Mouse (Mus musculus): Measurements from ENCODE around the gene 3110009E18Rik. TPM values are rescaled to one million over a fixed set of nuclear protein-coding genes. Genes with fewer than 3 reads are reported as not detected.

Gene 3110009E18Rik
- polyA plus RNA-seq, 1 experiment from 2014 or later: 14.7 TPM

GRCm38 (mm10) chr1:120197189-120197588 lies 76.2 kb downstream of the 3110009E18Rik start:
- H3K4me3 ChIP-seq: no peak overlapping the region
- H3K4me1 ChIP-seq: no peaks in the 10 kb centered on the region; the same call in 1 of the 2 replicates
- 18% methylated on average over 5 of the region's 5 CpGs for WGBS
- H3K36me3 ChIP-seq: no peaks in the 10 kb centered on the region
- no peaks in the 10 kb centered on the region for H3K9me3 ChIP-seq (replicated peaks)
- peak; percentile 83 for DNase-seq (ENCODE audit: low spot score)
- H3K27me3 ChIP-seq (ENCODE audit: low read depth, poor library complexity, severe bottlenecking): no peaks in the 10 kb centered on the region
- H3K27ac ChIP-seq: no peak overlapping the region

GRCm38 (mm10) chr1:120198151-120198550 lies 77.2 kb downstream of the 3110009E18Rik start:
- no peaks in the 10 kb centered on the region for H3K27me3 ChIP-seq (ENCODE audit: low read depth, poor library complexity, severe bottlenecking)
- H3K9me3 ChIP-seq (replicated peaks): no peaks in the 10 kb centered on the region
- no peaks in the 10 kb centered on the region for H3K36me3 ChIP-seq
- DNase-seq (ENCODE audit: low spot score): no peak
- H3K4me3 ChIP-seq: no peak overlapping the region
- 71% methylated on average over 3 of the region's 3 CpGs for WGBS
- H3K27ac ChIP-seq: no peak overlapping the region
- H3K4me1 ChIP-seq: no peaks in the 10 kb centered on the region; the same call in 1 of the 2 replicates

- H3K27me3 ChIP-seq (ENCODE audit: low read depth, poor library complexity, severe bottlenecking): no peaks in the 10 kb centered on the region
Measured at GRCm38 (mm10) chr1:120198942-120199341, 78.0 kb downstream of the 3110009E18Rik start.

GRCm38 (mm10) chr1:120202542-120202941 lies 81.6 kb downstream of the 3110009E18Rik start:
- 69% methylated on average over 3 of the region's 3 CpGs for WGBS
- H3K9me3 ChIP-seq (replicated peaks): no peaks in the 10 kb centered on the region
- no peak overlapping the region for H3K27ac ChIP-seq
- no peaks in the 10 kb centered on the region for H3K36me3 ChIP-seq
- DNase-seq (ENCODE audit: low spot score): no peak
- H3K27me3 ChIP-seq (ENCODE audit: low read depth, poor library complexity, severe bottlenecking): no peaks in the 10 kb centered on the region
- H3K4me3 ChIP-seq: no peak overlapping the region
- H3K4me1 ChIP-seq: no peaks in the 10 kb centered on the region; the same call in 1 of the 2 replicates

More at GRCm38 (mm10) chr1:120198942-120199341, 78.0 kb downstream of the 3110009E18Rik start:
- Histone ChIP-seq H3K9me3 (replicated peaks) (no peaks in the 10 kb centered on the region), H3K36me3 (no peaks in the 10 kb centered on the region), H3K4me1 (no peaks in the 10 kb centered on the region; the same call in 1 of the 2 replicates), H3K27ac (no peak overlapping the region), H3K4me3 (no peak overlapping the region)
- 81% methylated on average over 4 of the region's 4 CpGs for WGBS
- no peak for DNase-seq (ENCODE audit: low spot score)

GRCm38 (mm10) chr1:120203836-120204235 lies 82.8 kb downstream of the 3110009E18Rik start:
- no peak for DNase-seq (ENCODE audit: low spot score)
- no peak overlapping the region for H3K27ac ChIP-seq
- 82% methylated on average over 5 of the region's 5 CpGs for WGBS
- no peaks in the 10 kb centered on the region for H3K27me3 ChIP-seq (ENCODE audit: low read depth, poor library complexity, severe bottlenecking)
- H3K4me1 ChIP-seq: no peaks in the 10 kb centered on the region; the same call in 1 of the 2 replicates
- H3K9me3 ChIP-seq (replicated peaks): no peaks in the 10 kb centered on the region
- no peak overlapping the region for H3K4me3 ChIP-seq
- H3K36me3 ChIP-seq: no peaks in the 10 kb centered on the region

- no peaks in the 10 kb centered on the region for H3K36me3 ChIP-seq
- no peak overlapping the region for H3K27ac ChIP-seq
- WGBS: 50% methylated on average over 1 of the region's 1 CpGs
- no peaks in the 10 kb centered on the region for H3K27me3 ChIP-seq (ENCODE audit: low read depth, poor library complexity, severe bottlenecking)
- no peak overlapping the region for H3K4me3 ChIP-seq
- DNase-seq (ENCODE audit: low spot score): no peak
- H3K9me3 ChIP-seq (replicated peaks): no peaks in the 10 kb centered on the region
- H3K4me1 ChIP-seq: no peaks in the 10 kb centered on the region; the same call in 1 of the 2 replicates
Measured at GRCm38 (mm10) chr1:120204834-120205233, 83.8 kb downstream of the 3110009E18Rik start.

GRCm38 (mm10) chr1:120207568-120207967 lies 86.6 kb downstream of the 3110009E18Rik start:
- Histone ChIP-seq H3K4me1 (no peaks in the 10 kb centered on the region), H3K27me3 (ENCODE audit: low read depth, poor library complexity, severe bottlenecking) (no peaks in the 10 kb centered on the region), H3K27ac (no peak overlapping the region), H3K36me3 (no peaks in the 10 kb centered on the region), H3K4me3 (no peak overlapping the region), H3K9me3 (replicated peaks) (no peaks in the 10 kb centered on the region)
- WGBS: 85% methylated on average over 6 of the region's 6 CpGs
- no peak for DNase-seq (ENCODE audit: low spot score)

- DNase-seq (ENCODE audit: low spot score): no peak
- H3K4me1 ChIP-seq: no peaks in the 10 kb centered on the region
- no peak overlapping the region for H3K27ac ChIP-seq
- H3K9me3 ChIP-seq (replicated peaks): no peaks in the 10 kb centered on the region
- H3K36me3 ChIP-seq: no peaks in the 10 kb centered on the region
- no peak overlapping the region for H3K4me3 ChIP-seq
- H3K27me3 ChIP-seq (ENCODE audit: low read depth, poor library complexity, severe bottlenecking): no peaks in the 10 kb centered on the region
- WGBS: 84% methylated on average over 11 of the region's 11 CpGs
Measured at GRCm38 (mm10) chr1:120208502-120209230, 87.7 kb downstream of the 3110009E18Rik start.

- WGBS: 71% methylated on average over 6 of the region's 6 CpGs
- no peak for DNase-seq (ENCODE audit: low spot score)
Measured at GRCm38 (mm10) chr1:120220841-120221240, 99.9 kb downstream of the 3110009E18Rik start.

GRCm38 (mm10) chr1:120221285-120221684 lies 100.3 kb downstream of the 3110009E18Rik start:
- DNase-seq (ENCODE audit: low spot score): no peak
- H3K4me3 ChIP-seq: no peak overlapping the region
- H3K9me3 ChIP-seq (replicated peaks): no peaks in the 10 kb centered on the region
- H3K4me1 ChIP-seq: peaks cover 16% of the 10 kb centered on the region
- WGBS: 55% methylated on average over 2 of the region's 2 CpGs
- no peak overlapping the region for H3K27ac ChIP-seq
- no peaks in the 10 kb centered on the region for H3K27me3 ChIP-seq (ENCODE audit: low read depth, poor library complexity, severe bottlenecking)
- no peaks in the 10 kb centered on the region for H3K36me3 ChIP-seq

More at GRCm38 (mm10) chr1:120220841-120221240, 99.9 kb downstream of the 3110009E18Rik start:
- H3K4me1 ChIP-seq: peaks cover 14% of the 10 kb centered on the region
- no peak overlapping the region for H3K27ac ChIP-seq
- no peaks in the 10 kb centered on the region for H3K36me3 ChIP-seq
- H3K27me3 ChIP-seq (ENCODE audit: low read depth, poor library complexity, severe bottlenecking): no peaks in the 10 kb centered on the region
- no peak overlapping the region for H3K4me3 ChIP-seq
- no peaks in the 10 kb centered on the region for H3K9me3 ChIP-seq (replicated peaks)

- DNase-seq (ENCODE audit: low spot score): no peak
- 75% methylated on average over 4 of the region's 4 CpGs for WGBS
- Histone ChIP-seq H3K4me1 (peaks cover 25% of the 10 kb centered on the region), H3K27me3 (ENCODE audit: low read depth, poor library complexity, severe bottlenecking) (peaks cover 6% of the 10 kb centered on the region; the same call in 1 of the 2 replicates), H3K27ac (no peak overlapping the region), H3K9me3 (replicated peaks) (no peaks in the 10 kb centered on the region), H3K36me3 (no peaks in the 10 kb centered on the region), H3K4me3 (no peak overlapping the region)
Measured at GRCm38 (mm10) chr1:120223613-120224012, 102.6 kb downstream of the 3110009E18Rik start.

- WGBS: 72% methylated on average over 10 of the region's 10 CpGs
- H3K27ac ChIP-seq: 0 out of 2 replicates have a peak overlapping the region, but pooled peaks have one; percentile 64
- peaks cover 21% of the 10 kb centered on the region for H3K4me1 ChIP-seq
- no peaks in the 10 kb centered on the region for H3K9me3 ChIP-seq (replicated peaks)
- H3K27me3 ChIP-seq (ENCODE audit: low read depth, poor library complexity, severe bottlenecking): peaks cover 6% of the 10 kb centered on the region; the same call in 1 of the 2 replicates
- H3K36me3 ChIP-seq: no peaks in the 10 kb centered on the region
- DNase-seq (ENCODE audit: low spot score): no peak
- no peak overlapping the region for H3K4me3 ChIP-seq
Measured at GRCm38 (mm10) chr1:120229723-120230471, 108.9 kb downstream of the 3110009E18Rik start.

GRCm38 (mm10) chr1:120231334-120231733 lies 110.3 kb downstream of the 3110009E18Rik start:
- Histone ChIP-seq H3K9me3 (replicated peaks) (no peaks in the 10 kb centered on the region), H3K4me3 (no peak overlapping the region), H3K36me3 (no peaks in the 10 kb centered on the region), H3K27ac (no peak overlapping the region), H3K4me1 (peaks cover 16% of the 10 kb centered on the region), H3K27me3 (ENCODE audit: low read depth, poor library complexity, severe bottlenecking) (peaks cover 6% of the 10 kb centered on the region; the same call in 1 of the 2 replicates)
- DNase-seq (ENCODE audit: low spot score): peak; percentile 43
- 44% methylated on average over 6 of the region's 6 CpGs for WGBS

Data from limb, embryonic 10.5 days (tissue).